Mouse (Mus musculus) B cell, adult (primary cell): ENCODE data around the gene Naglu. TPM values are rescaled to one million over a fixed set of nuclear protein-coding genes. Genes with fewer than 3 reads are reported as not detected.

Experiments used
- total RNA-seq: library from RNA; stranded (reverse); gene quantifications from 4 replicates; pipeline ENCODE4 v1.2.4, GENCODE M21; 2023; ENCODE audit not compliant: inconsistent age

Naglu gene
- total RNA-seq: 14.4 to 19.4 TPM (median 17.3 TPM) in 4 replicates

GRCm38 (mm10) chr11:101069391-101070188 lies at the start of gene Naglu:
TSS of gene Naglu (plus strand) at chr11:101070012.

GRCm38 (mm10) chr11:101078121-101078520 lies 8.3 kb downstream of the Naglu start, which contains the start of gene Hsd17b1:
TSS of gene Hsd17b1 (plus strand) at chr11:101078411.

GRCm38 (mm10) chr11:101082208-101083082 lies 12.6 kb downstream of the Naglu start, which contains the start of gene Coasy:
TSS of gene Coasy (plus strand) at chr11:101082565.

GRCm38 (mm10) chr11:101086756-101087681 lies 17.2 kb downstream of the Naglu start, which contains the start of gene Mlx:
TSS of gene Mlx (plus strand) at chr11:101087277.

GRCm38 (mm10) chr11:101095314-101096024 lies 25.7 kb downstream of the Naglu start, which contains the start of gene Psmc3ip:
TSS of gene Psmc3ip (minus strand) at chr11:101095436.

GRCm38 (mm10) chr11:101119761-101120544 lies 50.1 kb downstream of the Naglu start, which contains the start of the genes Retreg3 and Tubg1:
TSS of gene Retreg3 (minus strand) at chr11:101119893.
TSS of gene Tubg1 (plus strand) at chr11:101119938.

Other genes with a start within 250 kb of the Naglu start
- gene Stat5b, start 219.3 kb upstream of the Naglu start, total RNA-seq: 63.3 to 74.4 TPM (median 69.7 TPM) in 4 replicates
- 38.6 to 43.6 TPM (median 41.8 TPM) in 4 replicates for gene Stat5a, start 210.7 kb upstream of the Naglu start, total RNA-seq
- gene Stat3, start 130.5 kb upstream of the Naglu start, total RNA-seq: 235 to 266 TPM (median 245 TPM) in 4 replicates
- gene Cavin1, start 99.1 kb upstream of the Naglu start, total RNA-seq: 0.30 to 0.61 TPM (median 0.59 TPM) in 4 replicates
- 71.3 to 92.3 TPM (median 79.0 TPM) in 4 replicates for gene Atp6v0a1, start 60.6 kb upstream of the Naglu start, total RNA-seq
- 1.4 to 3.2 TPM (median 2.5 TPM) in 4 replicates for gene Hsd17b1, start 8.4 kb downstream of the Naglu start, total RNA-seq
- 17.2 to 20.1 TPM (median 18.2 TPM) in 4 replicates for gene Coasy, start 12.6 kb downstream of the Naglu start, total RNA-seq
- gene Mlx, start 17.3 kb downstream of the Naglu start, total RNA-seq: 30.7 to 44.8 TPM (median 34.4 TPM) in 4 replicates
- gene Psmc3ip, start 25.4 kb downstream of the Naglu start, total RNA-seq: 3.3 to 5.1 TPM (median 4.1 TPM) in 4 replicates
- 71.0 to 73.7 TPM (median 72.2 TPM) in 4 replicates for gene Retreg3, start 49.9 kb downstream of the Naglu start, total RNA-seq
- gene Tubg1, start 49.9 kb downstream of the Naglu start, total RNA-seq: 14.2 to 19.4 TPM (median 16.1 TPM) in 4 replicates
- gene Tubg2, start 85.9 kb downstream of the Naglu start, total RNA-seq: 2.9 to 6.1 TPM (median 3.9 TPM) in 4 replicates
- 0.32 to 0.80 TPM (median 0.59 TPM) in 4 replicates for gene Cntnap1, start 100.5 kb downstream of the Naglu start, total RNA-seq
- 0.61 to 2.3 TPM (median 1.3 TPM) in 4 replicates for gene Plekhh3, start 101.3 kb downstream of the Naglu start, total RNA-seq
- 0.60 TPM in 1 of 4 replicates, not detected in the others for gene Ccr10, start 105.4 kb downstream of the Naglu start, total RNA-seq
- gene Ezh1, start 156.5 kb downstream of the Naglu start, total RNA-seq: 74.4 to 88.1 TPM (median 79.3 TPM) in 4 replicates
- gene Ramp2, start 176.0 kb downstream of the Naglu start, total RNA-seq: not detected in 4 replicates
- gene Vps25, start 183.7 kb downstream of the Naglu start, total RNA-seq: 73.6 to 86.7 TPM (median 83.1 TPM) in 4 replicates
- 0.21 to 1.5 TPM (median 1.1 TPM) in 4 replicates for gene Wnk4, start 190.6 kb downstream of the Naglu start, total RNA-seq
- gene Cntd1, start 209.0 kb downstream of the Naglu start, total RNA-seq: 0.22 to 0.51 TPM (median 0.47 TPM) in 4 replicates
- 26.7 to 40.5 TPM (median 28.5 TPM) in 4 replicates for gene Coa3, start 209.1 kb downstream of the Naglu start, total RNA-seq
- 177 to 193 TPM (median 186 TPM) in 4 replicates for gene Becn1, start 232.3 kb downstream of the Naglu start, total RNA-seq
- gene Psme3, start 246.2 kb downstream of the Naglu start, total RNA-seq: 134 to 152 TPM (median 146 TPM) in 4 replicates